Mouse (Mus musculus) CH12.LX (cell line): ENCODE measurements around the gene Cyp2c23.

Experiments
- CTCF ChIP-seq, 2 experiments: IDR thresholded peaks in 1 of 2; conservative IDR thresholded peaks in 1 of 2; 2 replicates each; pipeline ENCODE4 v1.5.1; 2011 to 2012; ENCODE audit warnings: low read depth in 2 of 2, low read length in 2 of 2, improper control_type of control experiment in 1 of 2, inconsistent platforms in 1 of 2, mild to moderate bottlenecking in 1 of 2, moderate library complexity in 1 of 2
- EP300 ChIP-seq: IDR thresholded peaks from 2 replicates; pipeline ENCODE4 v1.6.1; 2011; ENCODE audit warnings: low read length, improper control_type of control experiment
- HCFC1 ChIP-seq: IDR thresholded peaks from 2 replicates; pipeline ENCODE4 v1.6.1; 2012; ENCODE audit warnings: low read depth, mild to moderate bottlenecking, inconsistent platforms, low read length, improper control_type of control experiment
- IRF4 ChIP-seq: IDR thresholded peaks from 2 replicates; pipeline ENCODE4 v1.6.1; 2014; ENCODE audit warnings: low read depth, mild to moderate bottlenecking, inconsistent platforms, low read length, improper control_type of control experiment

DNA sequence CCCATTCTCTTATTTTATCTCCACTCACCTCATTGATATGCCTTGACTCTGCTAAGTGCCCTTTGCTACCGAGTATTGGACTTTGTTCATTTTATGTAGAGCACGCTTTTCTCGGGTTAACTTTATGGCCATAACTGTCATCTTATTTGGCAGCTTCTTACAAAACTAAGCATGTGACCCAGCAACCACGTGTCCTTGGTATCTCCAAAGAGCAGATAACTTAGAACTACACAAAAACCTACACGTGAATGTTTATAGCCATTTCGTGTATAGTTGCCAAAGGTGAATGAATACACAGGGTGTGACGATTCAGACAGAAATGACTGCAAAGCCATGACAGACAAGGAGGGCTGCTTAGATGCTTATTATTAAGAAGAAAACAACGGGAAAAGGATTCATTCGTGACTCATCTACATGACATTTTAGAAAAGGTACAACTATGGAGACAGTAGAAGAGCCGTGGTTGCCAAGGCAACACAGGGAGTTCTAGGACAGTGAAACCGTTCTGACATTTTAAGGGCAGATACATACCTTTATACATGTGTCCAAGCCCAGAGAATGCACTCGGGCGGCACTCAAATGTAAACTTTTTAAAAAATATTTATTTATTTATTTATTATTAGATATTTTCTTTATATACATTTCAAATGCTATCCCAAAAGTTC lies 4.0 kb downstream of the Cyp2c23 start:
- TF ChIP-seq CTCF (conservative IDR thresholded peaks at IDR 0.05 in 1 of 2, IDR thresholded peaks at IDR 0.05 in 1 of 2; ENCODE audit: low read depth in 2 of 2, low read length in 2 of 2) (no peak), EP300 (no peak), HCFC1 (no peak), IRF4 (no peak)
